In the genomic region with DNA sequence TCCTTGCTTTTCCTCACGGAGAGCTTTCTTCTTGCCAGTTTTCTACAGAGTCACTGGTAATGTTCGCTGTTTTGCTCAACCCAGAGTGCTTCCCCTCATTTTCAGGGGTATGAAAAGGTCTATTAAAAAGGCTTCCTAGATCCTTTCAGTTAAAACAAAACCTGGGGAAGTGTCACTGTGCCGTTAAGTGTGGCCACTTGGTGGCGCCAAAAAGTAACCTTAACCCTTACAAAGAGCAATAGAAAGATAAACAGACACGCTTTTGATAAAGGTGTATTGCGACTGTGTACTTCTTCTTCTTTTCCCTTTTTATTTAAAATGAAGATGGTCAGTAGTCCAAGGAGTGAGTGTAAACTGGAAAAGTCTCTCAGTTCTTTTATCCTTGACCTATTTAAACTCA, we compare ENCODE assay signal across 9 mouse cellular contexts.
DNase-seq lines count a peak whose midpoint lies in the region; ATAC-seq and TF ChIP-seq lines count a peak whose summit lies in the region.
"Had no signal": no experiment of that assay in that cellular context is flagged by ENCODE, and none has a peak within 500 bp of the region (broad histone marks: within the 10 kb centered on the region; RNA-seq: fewer than 3 reads in every experiment).

No protein-coding gene starts in this region.

- no peaks in the 10 kb centered on the region for H3K9me3 ChIP-seq in kidney, postnatal 0 days (replicated peaks; ENCODE audit: low read length)
- no peaks in the 10 kb centered on the region for H3K9me3 ChIP-seq in liver, postnatal 0 days (ENCODE audit: low read length)

- no peak overlapping the region for H3K27ac ChIP-seq in kidney, postnatal 0 days
- H3K27ac ChIP-seq in liver, postnatal 0 days (ENCODE audit: low read depth): no peak overlapping the region

- DNase-seq in B cell, adult 2 months: peak; percentile 6 to 29
- peak; percentile 24 for DNase-seq in MEL-GATA-1-ER (ENCODE audit: extremely low read depth, low read depth)
- peak; percentile 8 for DNase-seq in cerebellum, adult 9-11 months
- peak; percentile 55 to 64 for DNase-seq in frontal cortex, postnatal 25 days (ENCODE audit: low spot score in 2 of 2)
- peak; percentile 81 for DNase-seq in kidney, postnatal 0 days (ENCODE audit: low spot score)
- peak; percentile 48 for DNase-seq in liver, postnatal 0 days
- DNase-seq in ovary, postnatal 14 days (ENCODE audit: low spot score): peak; percentile 37

- 14% methylated on average over 6 of the region's 6 CpGs for WGBS in kidney, postnatal 0 days
- WGBS in liver, postnatal 0 days (ENCODE audit: insufficient replicate concordance): 11% methylated on average over 6 of the region's 6 CpGs

- no peaks in the 10 kb centered on the region for H3K4me1 ChIP-seq in kidney, postnatal 0 days (replicated peaks; ENCODE audit: insufficient read depth, low read length)
- no peaks in the 10 kb centered on the region for H3K4me1 ChIP-seq in liver, postnatal 0 days (ENCODE audit: insufficient read depth)

- TF ChIP-seq CTCF in kidney, postnatal 0 days (IDR thresholded peaks at IDR 0.05; ENCODE audit: low read depth): peak; percentile 88
- TF ChIP-seq CTCF in liver, postnatal 0 days (IDR thresholded peaks at IDR 0.05; ENCODE audit: low read depth): peak; percentile 71

- H3K27me3 ChIP-seq in kidney, postnatal 0 days (ENCODE audit: insufficient read depth, low read length): no peaks in the 10 kb centered on the region
- H3K27me3 ChIP-seq in liver, postnatal 0 days (ENCODE audit: insufficient read depth, low read length): no peaks in the 10 kb centered on the region

- no peak for TF ChIP-seq EP300 in liver, postnatal 0 days (IDR thresholded peaks at IDR 0.05; ENCODE audit: low read depth)

- no peak overlapping the region for H3K9ac ChIP-seq in kidney, postnatal 0 days (ENCODE audit: low read depth, low read length)
- no peak overlapping the region for H3K9ac ChIP-seq in liver, postnatal 0 days (replicated peaks)

- no peak overlapping the region for H3K4me2 ChIP-seq in kidney, postnatal 0 days (ENCODE audit: low read length)
- H3K4me2 ChIP-seq in liver, postnatal 0 days (ENCODE audit: low read depth, low read length): no peak overlapping the region

- H3K36me3 ChIP-seq in kidney, postnatal 0 days (ENCODE audit: insufficient read depth, low read length): no peaks in the 10 kb centered on the region
- H3K36me3 ChIP-seq in liver, postnatal 0 days (replicated peaks; ENCODE audit: insufficient read depth, low read length): no peaks in the 10 kb centered on the region

- ATAC-seq in kidney, postnatal 0 days (replicated peaks; ENCODE audit: low FRiP score, low read depth): no peak
- ATAC-seq in liver, postnatal 0 days: no peak
- no peak for ATAC-seq in monocyte, adult 5-6 weeks (replicated peaks; ENCODE audit: insufficient number of reproducible peaks, low FRiP score, low TSS enrichment, poor library complexity, severe bottlenecking)

- H3K4me3 ChIP-seq in kidney, postnatal 0 days (replicated peaks; ENCODE audit: low read depth, low read length): no peak overlapping the region
- H3K4me3 ChIP-seq in liver, postnatal 0 days (ENCODE audit: low read depth, low read length): no peak overlapping the region
- H3K4me3 ChIP-seq: myocyte had no signal

Comparison
In these comparisons a context has a peak if more than half of its experiments do, and no peak if none do; other contexts are left out.
1. DNase-seq: peak in every context shown above with its lines; median percentile 81 in kidney, postnatal 0 days; 60 in frontal cortex, postnatal 25 days; 48 in liver, postnatal 0 days; 37 in ovary, postnatal 14 days; 24 in MEL-GATA-1-ER; 18 in B cell, adult 2 months; 8 in cerebellum, adult 9-11 months.